Mouse (Mus musculus): ENCODE data around the gene Hoxa11. TPM values are rescaled to one million over a fixed set of nuclear protein-coding genes. Genes with fewer than 3 reads are reported as not detected.

The Hoxa11 gene
- total RNA-seq, 2 experiments from 2014 or later, result not detected

GRCm38 (mm10) chr6:52205638-52206621 lies 39.7 kb downstream of the Hoxa11 start:
- no peak for TF ChIP-seq CTCF (IDR thresholded peaks at IDR 0.05)
- no peak overlapping the region for H3K4me3 ChIP-seq
- intact Hi-C loops (cut with DNase I), result no loop called here
- no peak for DNase-seq (ENCODE audit: extremely low spot score in 1 of 2, low spot score in 2 of 2)
- no peak overlapping the region for H3K27ac ChIP-seq

GRCm38 (mm10) chr6:52205221-52205620 lies 40.4 kb downstream of the Hoxa11 start:
- Histone ChIP-seq H3K4me3 (no peak overlapping the region), H3K27ac (no peak overlapping the region)
- intact Hi-C loops (cut with DNase I), result no loop called here
- no peak for TF ChIP-seq CTCF (IDR thresholded peaks at IDR 0.05)
- no peak for DNase-seq (ENCODE audit: extremely low spot score in 1 of 2, low spot score in 2 of 2)

GRCm38 (mm10) chr6:52204050-52204752 lies 41.4 kb downstream of the Hoxa11 start, which contains the start of gene Hoxa5:
Gene Hoxa5, minus strand, starts transcription at chr6:52204587.
- no peak within 1 kb of the TSS for H3K4me3 ChIP-seq
- DNase-seq (ENCODE audit: extremely low spot score in 1 of 2, low spot score in 2 of 2), result no peak
- peak; percentile 45 for TF ChIP-seq CTCF (IDR thresholded peaks at IDR 0.05)
- no peak within 1 kb of the TSS for H3K27ac ChIP-seq
- intact Hi-C loops (cut with DNase I), result no loop called here

GRCm38 (mm10) chr6:52203371-52204049 lies 42.1 kb downstream of the Hoxa11 start:
- no peak for TF ChIP-seq CTCF (IDR thresholded peaks at IDR 0.05)
- intact Hi-C loops (cut with DNase I), result no loop called here
- DNase-seq (ENCODE audit: extremely low spot score in 1 of 2, low spot score in 2 of 2), result no peak
- Histone ChIP-seq H3K4me3 (no peak overlapping the region), H3K27ac (no peak overlapping the region)

- no peak overlapping the region for H3K4me3 ChIP-seq
- H3K27ac ChIP-seq, result no peak overlapping the region
- intact Hi-C loops (cut with DNase I), result no loop called here
- no peak for TF ChIP-seq CTCF (IDR thresholded peaks at IDR 0.05)
- DNase-seq (ENCODE audit: extremely low spot score in 1 of 2, low spot score in 2 of 2), result no peak
Measured at GRCm38 (mm10) chr6:52203121-52203370, 42.6 kb downstream of the Hoxa11 start.

GRCm38 (mm10) chr6:52202362-52203120 lies 43.1 kb downstream of the Hoxa11 start:
- intact Hi-C loops (cut with DNase I), result no loop called here
- TF ChIP-seq CTCF (IDR thresholded peaks at IDR 0.05), result no peak
- no peak for DNase-seq (ENCODE audit: extremely low spot score in 1 of 2, low spot score in 2 of 2)
- Histone ChIP-seq H3K4me3 (no peak overlapping the region), H3K27ac (no peak overlapping the region)

- Histone ChIP-seq H3K4me3 (no peak overlapping the region), H3K27ac (no peak overlapping the region)
- intact Hi-C loops (cut with DNase I), result no loop called here
- no peak for TF ChIP-seq CTCF (IDR thresholded peaks at IDR 0.05)
- no peak for DNase-seq (ENCODE audit: extremely low spot score in 1 of 2, low spot score in 2 of 2)
Measured at GRCm38 (mm10) chr6:52201269-52201668, 44.3 kb downstream of the Hoxa11 start.

- no peak overlapping the region for H3K4me3 ChIP-seq
- no peak for DNase-seq (ENCODE audit: extremely low spot score in 1 of 2, low spot score in 2 of 2)
- intact Hi-C loops (cut with DNase I), result no loop called here
- H3K27ac ChIP-seq, result no peak overlapping the region
- no peak for TF ChIP-seq CTCF (IDR thresholded peaks at IDR 0.05)
Measured at GRCm38 (mm10) chr6:52200751-52201250, 44.8 kb downstream of the Hoxa11 start.

- no peak overlapping the region for H3K27ac ChIP-seq
- intact Hi-C loops (cut with DNase I), result no loop called here
Measured at GRCm38 (mm10) chr6:52200073-52200750, 45.4 kb downstream of the Hoxa11 start.

GRCm38 (mm10) chr6:52197271-52197670 lies 48.3 kb downstream of the Hoxa11 start:
- H3K4me3 ChIP-seq, result no peak overlapping the region
- DNase-seq (ENCODE audit: extremely low spot score in 1 of 2, low spot score in 2 of 2), result no peak
- peak; percentile 48 for TF ChIP-seq CTCF (IDR thresholded peaks at IDR 0.05)
- intact Hi-C loops (cut with DNase I), result loop anchor here (2.0 to 5.0 kb wide), 2 partner anchors 194 to 325 kb away; no protein-coding TSS in a partner anchor
- H3K27ac ChIP-seq, result no peak overlapping the region

More at GRCm38 (mm10) chr6:52200073-52200750, 45.4 kb downstream of the Hoxa11 start:
- DNase-seq (ENCODE audit: extremely low spot score in 1 of 2, low spot score in 2 of 2), result no peak
- no peak for TF ChIP-seq CTCF (IDR thresholded peaks at IDR 0.05)
- no peak overlapping the region for H3K4me3 ChIP-seq
